Mouse (Mus musculus) E14TG2a.4 (cell line): ENCODE data around the gene Tusc1.

Experiments
- CTCF ChIP-seq: conservative IDR thresholded peaks from 2 replicates; pipeline ENCODE4 v1.5.1; 2014; ENCODE audit warnings: low read length
- NANOG ChIP-seq: IDR thresholded peaks from 2 replicates; pipeline ENCODE4 v1.6.1; 2014; ENCODE audit warnings: borderline replicate concordance, low read length, mixed read lengths
- POU5F1 ChIP-seq: IDR thresholded peaks from 2 replicates; pipeline ENCODE4 v1.6.1; 2014; ENCODE audit warnings: low read length, borderline replicate concordance

DNA sequence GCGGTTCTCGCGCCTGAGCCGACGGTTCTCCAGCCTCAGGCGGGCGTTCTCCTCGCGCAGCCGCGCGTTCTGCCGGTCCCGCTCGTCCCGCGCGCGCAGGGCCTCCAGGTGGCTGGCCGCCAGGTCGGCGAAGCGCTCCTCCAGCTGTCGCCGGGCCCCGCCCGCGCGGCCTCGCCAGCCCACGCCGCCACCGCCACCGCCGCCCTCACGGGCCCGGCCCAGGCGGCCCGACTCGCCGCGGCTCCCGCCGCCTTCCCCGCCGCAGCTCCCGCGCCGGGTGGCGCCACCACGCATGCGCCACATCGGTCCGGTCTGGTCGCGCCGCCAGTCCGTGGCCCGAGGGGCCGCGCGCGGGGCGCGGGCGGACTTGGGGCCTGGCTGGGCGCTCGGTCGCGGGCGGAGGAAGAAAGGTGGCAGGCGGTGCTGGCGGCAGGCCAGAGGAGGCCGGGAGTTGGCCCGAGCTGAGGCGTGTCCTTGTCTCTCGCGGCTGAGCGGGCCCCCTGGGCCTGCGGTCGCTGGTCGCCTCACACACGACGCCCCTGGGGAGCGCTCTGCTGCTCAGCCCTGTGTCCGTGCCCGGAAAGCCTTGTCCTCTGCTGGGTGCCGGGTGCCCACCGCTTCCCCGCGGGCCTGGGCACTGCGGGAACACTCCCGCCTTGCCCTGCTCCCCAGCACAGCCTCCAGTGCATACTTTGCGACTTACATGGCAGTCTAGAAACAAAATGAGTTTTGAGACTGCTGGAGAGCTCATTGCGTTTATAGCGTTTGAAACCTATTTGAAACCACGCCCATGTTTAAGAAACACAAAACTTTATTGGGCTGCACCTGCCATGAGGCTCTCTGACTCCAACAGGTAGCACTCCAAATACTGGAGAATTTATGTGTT lies at the start of gene Tusc1:
- TF ChIP-seq CTCF (no peak), POU5F1 (no peak), NANOG (no peak)
